Mouse (Mus musculus) cerebral cortex, adult 2 months (tissue): ENCODE data around the gene Ric8b.

Experiments
- WGBS: fragments of 180-500 bp; shearing (Covaris S2); methylation state at CpG from one replicate; pipeline ENCODE4 v1.1.7; 2018; 5-methylcytosine and 5-hydroxymethylcytosine counted together

Ric8b gene

DNA sequence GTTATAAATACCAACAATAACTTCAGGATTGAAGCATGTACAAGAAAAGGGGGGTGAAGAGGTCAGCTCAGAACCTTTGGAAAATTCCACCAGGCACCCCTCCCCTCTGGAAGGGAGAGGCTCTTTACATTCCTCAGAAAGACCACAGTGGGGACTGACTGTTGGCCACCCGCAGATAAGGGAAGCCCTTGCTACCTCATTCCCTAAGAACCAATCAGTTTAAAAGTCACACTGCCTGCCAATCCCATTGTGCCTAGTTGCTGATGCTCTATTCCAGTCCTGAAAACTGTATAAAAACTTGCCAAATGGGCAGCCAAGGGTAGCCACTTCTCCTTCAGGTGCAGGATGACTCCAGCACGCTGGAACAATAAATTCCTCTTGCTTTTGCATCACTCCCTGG lies 137.5 kb downstream of the Ric8b start:
- WGBS, result 85% methylated on average over 2 of the region's 2 CpGs
